Mouse (Mus musculus) c-Kit-positive CD71-positive TER-119-positive erythroid progenitor cells, embryonic 14.5 days (primary cell): ENCODE measurements at regions not wholly inside any gene's neighbourhood (a gene's known extent, or its start where the extent isn't known, plus 50 kb on each side); places are given as distances from the start of the nearest gene placed in this dataset.

Experiments
- DNase-seq: peaks from one replicate; pipeline ENCODE4 v3.0.0-alpha.2; 2013; ENCODE audit warnings: low spot score

DNA sequence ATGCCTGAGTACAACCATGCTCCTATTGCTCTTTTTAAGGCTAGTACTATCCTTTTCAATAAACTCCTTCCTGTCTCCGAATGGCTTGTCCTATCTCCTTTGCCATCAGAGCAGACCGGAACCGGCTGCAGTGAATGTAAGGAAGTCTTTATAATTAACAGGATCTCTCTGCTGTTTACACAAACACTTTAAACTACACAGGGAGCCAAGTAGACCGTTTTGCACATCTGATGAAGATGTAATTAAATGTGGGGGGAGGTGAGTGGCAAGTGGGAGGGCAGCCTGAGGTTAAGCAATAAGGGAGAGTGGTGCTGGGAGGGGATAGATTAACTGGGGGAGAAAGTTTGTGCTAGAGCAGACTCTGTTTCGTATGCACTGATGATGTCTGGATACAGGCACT lies 561.9 kb downstream of the Dhx35 start:
- DNase-seq: no peak

DNA sequence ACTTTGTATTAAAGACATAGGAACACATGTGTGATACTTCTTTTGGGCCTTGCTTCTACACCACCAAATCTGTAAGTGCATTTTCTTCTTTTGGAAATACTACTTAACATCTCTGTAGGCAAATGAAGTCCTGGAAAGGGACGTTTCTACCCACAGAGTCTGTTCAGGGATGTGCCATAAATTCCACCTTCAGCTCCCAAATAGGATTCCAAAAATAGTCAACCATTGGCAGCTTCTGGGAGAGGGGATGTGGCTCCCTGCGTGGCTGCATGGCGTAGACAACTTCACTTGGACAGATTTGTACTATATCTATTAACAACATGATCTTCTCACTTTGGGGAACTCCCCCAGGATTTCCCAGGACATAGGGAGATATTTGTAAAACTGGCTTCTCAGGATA lies 566.8 kb downstream of the Dhx35 start:
- no peak for DNase-seq

- no peak for DNase-seq
Observed at GRCm38 (mm10) chr2:159392865-159393264, 598.3 kb downstream of the Dhx35 start.

- no peak for DNase-seq
Observed at GRCm38 (mm10) chr2:159401421-159402100, 607.0 kb downstream of the Dhx35 start.

DNA sequence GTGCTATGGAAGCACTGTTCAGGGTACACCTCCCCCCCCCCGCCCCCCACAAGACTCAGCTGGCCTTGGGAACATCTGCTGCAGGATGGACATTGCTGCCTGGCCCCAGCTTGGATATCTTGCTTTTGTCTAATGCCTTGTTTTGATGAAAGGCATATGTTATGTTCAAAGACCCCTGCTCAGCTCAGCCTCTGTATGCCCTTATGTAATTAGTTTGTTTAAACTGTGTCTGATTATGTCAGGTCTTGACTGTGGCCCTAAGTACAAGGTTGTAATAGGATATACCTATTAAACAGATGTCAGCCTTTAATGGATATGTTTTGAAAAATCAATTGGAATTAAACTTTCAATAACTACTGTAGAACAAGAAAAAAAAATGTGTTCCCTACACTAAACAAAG lies 610.3 kb downstream of the Dhx35 start:
- DNase-seq: no peak

GRCm38 (mm10) chr2:159414599-159414998 lies 620.0 kb downstream of the Dhx35 start:
- DNase-seq: no peak

DNA sequence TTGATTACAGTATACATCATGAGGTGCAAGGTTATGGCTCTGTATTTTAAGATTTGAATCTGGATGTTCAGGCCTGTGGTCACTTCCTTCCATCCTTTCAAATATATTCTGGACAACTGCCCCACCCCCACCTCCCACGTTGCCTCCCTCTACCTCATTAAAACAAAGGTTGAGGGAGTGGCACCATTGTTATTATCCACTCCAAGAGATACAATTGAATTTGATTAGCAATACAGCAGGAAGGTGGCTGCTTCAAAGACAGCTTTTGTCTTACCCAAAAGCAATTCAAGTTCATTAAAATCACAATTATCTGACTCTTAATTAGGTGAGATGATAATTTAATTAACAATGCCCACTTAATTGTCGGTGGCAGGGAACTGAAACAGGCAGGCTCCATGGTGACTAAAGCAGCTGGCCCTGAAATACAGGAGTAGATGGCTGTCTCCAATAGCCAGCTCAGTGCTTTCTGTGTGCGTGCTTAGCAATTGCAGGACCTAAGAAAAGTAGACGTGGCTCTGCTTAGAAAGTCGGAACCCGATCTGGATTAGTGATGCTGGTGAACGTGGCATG lies 623.8 kb downstream of the Dhx35 start:
- DNase-seq: no peak

GRCm38 (mm10) chr2:159422281-159422937 lies 627.8 kb downstream of the Dhx35 start:
- no peak for DNase-seq

- DNase-seq: no peak
Observed at GRCm38 (mm10) chr2:159428201-159428600, 633.6 kb downstream of the Dhx35 start.

GRCm38 (mm10) chr2:159430577-159431329 lies 636.1 kb downstream of the Dhx35 start:
- DNase-seq: no peak

DNA sequence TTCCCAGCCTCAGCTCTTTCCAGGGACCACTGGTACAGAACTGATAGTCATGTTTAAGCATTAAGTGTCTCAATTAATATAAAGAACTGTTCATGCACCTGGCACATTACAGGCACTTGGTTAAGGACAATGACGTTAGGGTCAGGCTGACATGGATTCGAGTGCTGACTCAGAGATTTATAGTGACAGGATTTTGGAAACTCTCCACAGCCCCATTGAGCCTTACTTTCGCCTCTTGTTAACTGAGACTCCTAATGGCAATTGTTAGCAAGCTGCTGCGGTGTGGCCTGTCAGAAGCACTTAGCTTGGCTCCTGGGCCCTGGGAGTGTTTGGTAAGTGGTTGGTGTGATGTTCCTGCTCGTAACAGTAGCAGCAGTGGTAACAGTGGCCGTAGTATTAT lies 644.4 kb downstream of the Dhx35 start:
- no peak for DNase-seq

GRCm38 (mm10) chr2:159443581-159443980 lies 649.0 kb downstream of the Dhx35 start:
- DNase-seq: no peak

DNA sequence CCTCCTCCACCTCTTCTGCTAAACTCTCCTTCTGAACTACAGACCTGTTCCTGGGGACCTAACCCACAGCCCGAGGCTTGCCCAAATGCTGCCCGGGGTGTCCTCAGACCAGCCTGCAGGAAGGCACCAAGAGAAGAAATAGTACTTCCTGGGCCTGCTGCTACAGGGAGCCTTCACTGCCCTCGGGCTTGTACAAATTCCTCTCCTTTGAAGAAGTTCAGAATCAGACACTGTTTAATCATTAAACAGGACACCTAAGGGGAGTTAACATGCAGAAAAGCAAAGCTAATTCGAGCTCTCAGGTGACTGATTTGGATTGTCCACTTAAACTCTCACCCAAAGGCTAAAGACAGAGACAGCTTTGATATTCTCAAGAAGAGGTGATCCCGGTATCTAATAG lies 651.8 kb downstream of the Dhx35 start:
- no peak for DNase-seq

- no peak for DNase-seq
Observed at GRCm38 (mm10) chr2:159446886-159447285, 652.3 kb downstream of the Dhx35 start.

GRCm38 (mm10) chr2:159448976-159449375 lies 654.4 kb downstream of the Dhx35 start:
- no peak for DNase-seq

- DNase-seq: no peak
Observed at GRCm38 (mm10) chr2:159451439-159451838, 656.8 kb downstream of the Dhx35 start.

- no peak for DNase-seq
Observed at GRCm38 (mm10) chr2:159481399-159482080, 686.9 kb downstream of the Dhx35 start.

GRCm38 (mm10) chr2:159491090-159491489 lies 696.5 kb downstream of the Dhx35 start:
- DNase-seq: no peak

DNA sequence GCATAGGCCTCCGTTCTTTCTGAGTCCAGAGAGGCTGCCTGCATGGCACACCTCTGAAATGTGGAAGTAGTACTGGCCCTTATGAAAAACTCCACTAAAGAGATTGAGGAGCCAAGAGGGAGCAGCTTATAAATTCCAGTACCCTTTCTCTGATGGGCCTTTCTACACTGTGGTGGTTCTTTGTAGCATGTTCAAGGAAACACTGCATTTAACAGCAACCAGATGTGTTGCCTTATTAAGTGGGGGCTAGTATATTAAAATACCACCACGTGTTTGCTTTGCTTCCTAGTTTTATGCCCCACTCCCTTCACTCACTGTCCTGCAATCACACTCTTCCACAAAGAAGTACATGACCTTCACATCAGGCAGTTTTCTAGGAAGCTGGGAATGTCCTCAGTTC lies 704.1 kb downstream of the Dhx35 start:
- no peak for DNase-seq

DNA sequence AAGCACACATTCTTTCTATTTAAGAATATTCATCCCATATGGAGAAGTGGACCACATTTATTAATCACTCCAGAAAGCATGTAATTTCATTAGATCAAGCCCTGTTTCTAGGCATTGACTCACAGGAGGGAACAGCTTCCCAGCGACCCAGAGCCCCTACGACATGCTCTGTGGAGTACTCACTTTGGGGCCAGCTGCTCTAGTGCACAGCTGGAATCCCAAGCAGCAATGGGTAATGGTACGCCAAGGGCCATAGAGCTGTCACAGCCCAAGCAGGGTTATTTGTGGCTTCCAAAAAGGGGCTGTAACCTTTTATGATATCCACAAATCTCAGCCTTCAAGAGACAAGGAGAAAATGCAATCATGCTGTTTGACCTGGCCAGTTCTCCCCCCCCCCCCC lies 706.4 kb downstream of the Dhx35 start:
- no peak for DNase-seq

DNA sequence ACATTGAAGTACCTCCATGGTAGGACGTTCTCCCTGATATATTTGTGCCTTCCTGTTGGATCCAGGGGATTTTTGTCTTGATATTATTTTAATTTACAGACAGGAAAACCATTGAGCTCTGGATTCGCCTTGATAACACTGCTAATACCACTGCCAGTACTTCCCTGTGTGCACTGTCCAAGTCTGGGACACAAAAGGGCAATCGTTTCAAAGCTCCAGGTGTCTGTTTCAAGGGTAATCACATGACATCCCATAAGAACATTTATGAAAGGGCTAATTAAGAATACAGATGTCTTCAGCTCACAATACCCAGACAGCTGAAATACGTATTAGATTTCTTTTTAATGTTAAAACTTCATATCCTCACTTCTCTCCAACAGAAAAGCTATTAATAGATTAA lies 724.5 kb downstream of the Dhx35 start:
- no peak for DNase-seq

GRCm38 (mm10) chr2:159523739-159524138 lies 729.1 kb downstream of the Dhx35 start:
- DNase-seq: no peak
